Mouse (Mus musculus): ENCODE measurements around the gene Rflna.

Gene Rflna

GRCm38 (mm10) chr5:125005871-125006652 lies 3.0 kb downstream of the Rflna start:
- no peak for DNase-seq (ENCODE audit: low read depth, low spot score)

- DNase-seq (ENCODE audit: low read depth, low spot score): no peak
Observed at GRCm38 (mm10) chr5:125006896-125007295, 3.9 kb downstream of the Rflna start.

- no peak for DNase-seq (ENCODE audit: low read depth, low spot score)
Observed at GRCm38 (mm10) chr5:125011166-125011565, 8.1 kb downstream of the Rflna start.

- DNase-seq (ENCODE audit: low read depth, low spot score): no peak
Observed at GRCm38 (mm10) chr5:125011628-125012027, 8.6 kb downstream of the Rflna start.

- DNase-seq (ENCODE audit: low read depth, low spot score): peak; percentile 55
Observed at GRCm38 (mm10) chr5:125014497-125014896, 11.5 kb downstream of the Rflna start.

GRCm38 (mm10) chr5:125015066-125015465 lies 12.0 kb downstream of the Rflna start:
- DNase-seq (ENCODE audit: low read depth, low spot score): no peak

GRCm38 (mm10) chr5:125015576-125015975 lies 12.6 kb downstream of the Rflna start:
- no peak for DNase-seq (ENCODE audit: low read depth, low spot score)

- DNase-seq (ENCODE audit: low read depth, low spot score): peak; percentile 36
Observed at GRCm38 (mm10) chr5:125016421-125017242, 13.6 kb downstream of the Rflna start.

- no peak for DNase-seq (ENCODE audit: low read depth, low spot score)
Observed at GRCm38 (mm10) chr5:125017332-125017731, 14.3 kb downstream of the Rflna start.

- DNase-seq (ENCODE audit: low read depth, low spot score): no peak
Observed at GRCm38 (mm10) chr5:125019099-125019498, 16.1 kb downstream of the Rflna start.

- no peak for DNase-seq (ENCODE audit: low read depth, low spot score)
Observed at GRCm38 (mm10) chr5:125021298-125021697, 18.3 kb downstream of the Rflna start.

GRCm38 (mm10) chr5:125024002-125024401 lies 21.0 kb downstream of the Rflna start:
- no peak for DNase-seq (ENCODE audit: low read depth, low spot score)

- DNase-seq (ENCODE audit: low read depth, low spot score): no peak
Observed at GRCm38 (mm10) chr5:125028371-125028770, 25.4 kb downstream of the Rflna start.

- no peak for DNase-seq (ENCODE audit: low read depth, low spot score)
Observed at GRCm38 (mm10) chr5:125028911-125029310, 25.9 kb downstream of the Rflna start.

GRCm38 (mm10) chr5:125036483-125036882 lies 33.5 kb downstream of the Rflna start:
- no peak for DNase-seq (ENCODE audit: low read depth, low spot score)

- no peak for DNase-seq (ENCODE audit: low read depth, low spot score)
Observed at GRCm38 (mm10) chr5:125039377-125040027, 36.5 kb downstream of the Rflna start.

- no peak for DNase-seq (ENCODE audit: low read depth, low spot score)
Observed at GRCm38 (mm10) chr5:125040128-125040584, 37.1 kb downstream of the Rflna start.

GRCm38 (mm10) chr5:125041578-125041977 lies 38.6 kb downstream of the Rflna start:
- no peak for DNase-seq (ENCODE audit: low read depth, low spot score)

- DNase-seq (ENCODE audit: low read depth, low spot score): no peak
Observed at GRCm38 (mm10) chr5:125043448-125043847, 40.4 kb downstream of the Rflna start.

- no peak for DNase-seq (ENCODE audit: low read depth, low spot score)
Observed at GRCm38 (mm10) chr5:125045202-125045601, 42.2 kb downstream of the Rflna start.

- no peak for DNase-seq (ENCODE audit: low read depth, low spot score)
Observed at GRCm38 (mm10) chr5:125046436-125046835, 43.4 kb downstream of the Rflna start.

- DNase-seq (ENCODE audit: low read depth, low spot score): no peak
Observed at GRCm38 (mm10) chr5:125049481-125049880, 46.5 kb downstream of the Rflna start.
